Mouse (Mus musculus): ENCODE results near the gene Arl2. TPM values are rescaled to one million over a fixed set of nuclear protein-coding genes. Genes with fewer than 3 reads are reported as not detected.

Gene Arl2
- total RNA-seq, 2 experiments from 2014 or later, result 53.0 to 60.2 TPM

- DNase-seq (ENCODE audit: low spot score in 2 of 2), result no peak
Observed at GRCm38 (mm10) chr19:6126789-6127580, 14.4 kb downstream of the Arl2 start.

DNA sequence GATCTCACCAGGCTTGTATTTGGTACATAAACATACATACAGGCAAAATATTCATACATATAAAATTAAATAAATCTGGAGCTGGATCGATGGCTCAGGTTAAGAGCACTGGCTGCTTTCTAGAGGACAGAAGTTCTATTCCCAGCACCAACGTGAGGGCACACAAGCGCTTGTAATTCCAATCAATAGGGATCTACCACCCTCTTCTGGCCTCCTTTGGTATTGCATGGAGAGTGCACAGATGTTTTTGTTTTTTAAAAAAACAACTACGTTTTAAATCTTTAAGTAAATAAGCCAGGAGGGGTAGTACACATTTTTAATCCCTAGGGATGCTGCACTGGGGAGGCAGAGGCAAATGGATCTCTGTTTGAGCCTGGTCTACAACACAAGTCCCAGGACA, 15.1 kb downstream of the Arl2 start:
- DNase-seq (ENCODE audit: low spot score in 2 of 2), result peak in 1 of 2 experiments; percentile 44

DNA sequence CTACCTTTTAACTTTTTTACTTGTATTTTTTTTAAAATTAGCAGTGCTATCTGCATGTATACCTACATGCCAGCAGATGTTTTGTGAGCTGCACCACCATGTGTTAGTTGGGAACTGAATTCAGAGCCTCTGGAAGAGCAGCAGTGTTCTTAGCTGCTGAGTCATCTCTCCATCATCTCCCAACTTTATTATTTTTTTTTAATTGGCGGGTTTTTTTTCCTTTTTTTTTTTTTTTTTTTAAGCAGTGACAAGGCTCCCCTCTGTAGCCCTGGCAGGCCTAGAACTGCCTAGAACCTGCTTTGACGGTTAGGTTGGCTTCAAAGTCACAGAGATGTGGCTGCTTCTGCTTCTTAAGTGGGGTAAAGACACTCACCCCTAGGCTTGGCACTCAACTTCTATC, 16.4 kb downstream of the Arl2 start:
- no peak for DNase-seq (ENCODE audit: low spot score in 2 of 2)

GRCm38 (mm10) chr19:6123330-6123729, 18.0 kb downstream of the Arl2 start:
- no peak for DNase-seq (ENCODE audit: low spot score in 2 of 2)

GRCm38 (mm10) chr19:6121761-6122160, 19.6 kb downstream of the Arl2 start:
- DNase-seq (ENCODE audit: low spot score in 2 of 2), result no peak

DNA sequence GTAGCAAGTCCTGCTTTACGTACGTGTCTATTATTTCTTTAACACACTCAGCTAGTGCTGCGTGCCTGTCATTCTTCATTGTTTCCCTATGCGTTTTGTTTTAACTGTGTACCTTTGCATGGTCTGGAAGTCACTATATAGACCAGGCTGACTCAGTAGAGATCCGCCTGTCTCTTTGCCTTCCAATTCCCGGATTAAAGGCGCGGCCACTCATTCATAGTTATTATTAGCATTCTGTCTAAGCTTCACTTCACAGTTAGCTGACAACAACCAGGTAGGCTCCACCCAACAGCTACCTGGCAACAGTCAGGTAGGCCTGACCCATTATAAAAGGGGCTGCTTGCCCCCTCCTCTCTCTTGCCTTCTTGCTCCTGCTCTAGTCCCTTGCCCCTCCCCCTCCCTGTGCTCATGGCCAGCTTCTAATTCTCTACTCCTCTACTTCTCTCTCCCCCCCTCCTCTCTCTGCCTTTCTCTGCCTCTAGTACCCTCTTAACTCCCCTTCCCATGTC, 22.6 kb downstream of the Arl2 start:
- no peak for DNase-seq (ENCODE audit: low spot score in 2 of 2)

DNA sequence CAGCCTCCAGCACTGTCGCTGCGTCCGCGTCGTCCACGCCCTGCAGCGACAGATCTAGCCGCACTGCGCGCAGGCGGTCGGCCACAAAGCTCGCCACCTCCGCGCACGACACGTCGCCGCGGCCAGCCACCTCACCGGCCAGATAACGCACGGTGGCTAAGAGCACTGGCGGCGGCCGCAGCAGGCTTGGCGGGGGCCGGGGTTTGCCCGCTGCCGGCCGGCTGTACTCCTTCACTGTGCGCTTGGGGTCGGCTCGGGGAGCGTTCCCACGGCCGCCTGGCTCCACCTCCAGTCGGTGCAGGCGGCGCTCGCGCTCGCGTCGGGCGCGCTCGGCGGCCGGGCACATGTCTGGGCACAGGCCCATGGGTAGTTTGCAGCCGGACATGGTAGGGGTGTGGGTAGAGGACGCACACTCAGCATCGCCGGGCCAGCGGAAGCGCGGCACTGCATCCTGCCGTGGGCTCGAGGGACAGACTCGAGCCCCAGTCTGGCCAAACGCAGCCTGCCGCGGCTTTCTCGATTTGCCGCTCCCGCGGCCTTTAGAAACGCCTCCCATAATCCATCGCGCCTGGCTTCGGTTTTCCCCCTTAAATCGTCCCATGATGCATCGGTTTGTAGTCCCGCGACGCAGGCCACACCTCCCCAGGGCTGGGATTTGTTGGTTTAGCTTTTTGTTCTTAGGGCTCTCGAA, 23.2 kb downstream of the Arl2 start, which contains the start of gene Sac3d1:
Gene Sac3d1, minus strand, starts transcription at position 665 of the 691 bp plus-strand sequence.
- DNase-seq (ENCODE audit: low spot score in 2 of 2), result peak; percentile 83 to 89

- DNase-seq (ENCODE audit: low spot score in 2 of 2), result no peak
Observed at GRCm38 (mm10) chr19:6117346-6117985, 23.9 kb downstream of the Arl2 start.

- DNase-seq (ENCODE audit: low spot score in 2 of 2), result no peak
Observed at GRCm38 (mm10) chr19:6116113-6116850, 25.1 kb downstream of the Arl2 start.

GRCm38 (mm10) chr19:6113116-6113515, 28.2 kb downstream of the Arl2 start:
- DNase-seq (ENCODE audit: low spot score in 2 of 2), result no peak

DNA sequence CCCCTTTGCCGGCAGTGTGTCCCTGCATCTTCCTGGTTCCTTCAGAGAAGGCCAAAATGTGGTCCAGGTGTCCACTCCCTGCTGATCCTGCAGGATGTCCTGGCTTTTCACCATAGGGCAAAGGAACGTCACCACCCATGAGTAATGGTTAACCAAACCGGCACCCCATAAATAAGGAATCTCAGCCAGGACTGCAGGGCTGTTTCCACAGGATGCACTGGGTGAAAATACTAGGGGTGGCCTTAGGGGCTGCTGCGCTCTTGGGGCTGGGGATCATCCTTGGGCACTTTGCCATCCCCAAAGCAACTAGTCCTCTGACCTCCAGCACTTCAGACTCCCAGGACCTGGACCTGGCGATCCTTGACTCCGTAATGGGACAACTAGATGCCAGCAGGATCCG, 35.8 kb downstream of the Arl2 start, which contains the start of gene Naaladl1:
Gene Naaladl1, plus strand, starts transcription at position 197 of the 400 bp plus-strand sequence.
- no peak for DNase-seq (ENCODE audit: low spot score in 2 of 2)

DNA sequence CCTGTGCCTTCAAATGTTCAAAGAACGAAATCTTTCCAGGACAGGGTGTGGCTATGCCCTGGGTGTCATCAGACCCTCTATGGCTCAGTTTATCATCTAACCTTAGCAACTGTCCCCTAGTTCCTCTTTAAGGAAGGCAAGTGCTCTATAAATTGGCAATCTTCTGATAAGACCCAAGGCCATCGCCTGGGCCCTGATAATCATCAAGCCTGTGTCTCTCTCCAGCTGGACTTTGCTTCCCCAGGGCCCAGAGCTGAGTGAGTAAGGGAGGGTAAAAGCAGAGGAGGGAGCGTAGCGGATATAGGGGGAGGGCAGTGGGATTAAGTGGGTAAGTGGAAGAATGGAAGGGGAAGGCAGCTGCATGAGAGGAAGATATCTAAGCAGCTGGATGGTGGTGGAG, 36.9 kb downstream of the Arl2 start:
- DNase-seq (ENCODE audit: low spot score in 2 of 2), result no peak

DNA sequence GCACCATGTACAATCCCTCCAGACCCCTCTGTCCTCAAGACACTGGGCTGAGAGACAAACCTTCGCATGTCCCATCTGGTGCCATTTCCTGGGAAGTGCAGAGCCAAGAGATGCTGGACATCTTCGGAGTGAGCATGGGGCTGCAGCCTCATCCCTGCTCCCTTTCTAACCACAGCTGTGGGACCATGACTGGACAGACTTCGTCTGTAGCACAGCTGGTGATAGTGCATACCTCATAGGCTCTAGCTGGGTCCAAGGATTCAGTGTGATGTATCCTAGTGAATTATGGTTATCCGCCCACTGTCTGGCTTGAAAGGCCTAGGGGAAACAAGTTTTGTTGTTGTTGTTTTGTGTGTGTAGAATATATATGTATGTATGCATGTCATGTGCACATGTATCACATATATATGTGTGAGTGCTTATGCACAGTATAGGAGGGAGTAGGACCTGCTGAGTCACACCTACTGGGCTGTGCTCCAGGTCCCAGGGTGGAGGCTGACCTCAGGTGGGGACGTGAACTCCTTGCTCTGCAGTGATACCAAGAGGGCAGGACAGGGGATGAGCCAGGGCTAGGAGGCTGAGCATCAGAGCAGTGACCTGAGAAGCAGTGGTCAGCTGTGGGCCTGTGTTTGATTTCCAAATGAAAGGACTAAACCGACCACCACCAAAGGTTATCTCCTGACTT, 39.0 kb downstream of the Arl2 start:
- no peak for DNase-seq (ENCODE audit: low spot score in 2 of 2)

GRCm38 (mm10) chr19:6101186-6101585, 40.2 kb downstream of the Arl2 start:
- DNase-seq (ENCODE audit: low spot score in 2 of 2), result no peak

DNA sequence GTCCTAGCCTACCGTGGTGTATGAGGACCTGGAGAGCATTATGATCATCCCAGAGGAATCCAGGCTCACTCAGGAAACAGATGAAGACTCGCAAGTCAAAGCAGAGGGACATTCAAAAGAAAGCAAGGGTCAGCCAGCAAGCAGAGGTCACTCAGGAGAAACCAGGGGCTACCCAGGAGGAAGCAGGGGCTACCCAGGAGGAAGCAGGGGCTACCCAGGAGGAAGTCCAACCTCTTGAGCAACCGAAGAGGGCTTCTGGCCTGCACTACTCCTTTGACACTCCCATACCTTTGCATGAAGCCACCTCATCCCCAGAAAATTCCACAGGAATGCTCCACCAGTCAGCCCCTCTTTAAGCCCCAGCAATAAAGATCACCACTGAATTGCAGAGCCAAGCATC, 43.5 kb downstream of the Arl2 start:
- no peak for DNase-seq (ENCODE audit: low spot score in 2 of 2)

DNA sequence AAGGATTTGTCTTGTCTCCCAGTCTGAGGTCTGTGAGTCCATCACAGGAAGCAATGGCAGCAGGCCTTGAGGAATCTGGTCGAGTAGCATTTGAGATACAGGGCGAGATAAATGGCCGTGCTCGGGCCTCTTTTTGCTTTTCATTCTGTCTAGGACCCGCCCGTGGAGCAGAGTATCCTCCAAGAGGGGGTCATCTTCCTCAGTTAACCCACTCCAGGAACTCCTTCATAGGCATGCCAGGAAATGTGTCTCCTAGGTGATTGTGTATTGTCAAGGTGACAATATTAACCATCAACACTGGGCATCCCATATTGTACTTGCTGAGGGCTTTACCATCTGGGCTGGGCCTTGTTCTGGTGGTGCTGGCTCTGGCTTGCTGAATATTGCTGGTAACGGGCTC, 47.2 kb downstream of the Arl2 start, which contains the start of gene AC131692.1:
Gene AC131692.1, plus strand, starts transcription at position 301 of the 400 bp plus-strand sequence.
- no peak for DNase-seq (ENCODE audit: low spot score in 2 of 2)

GRCm38 (mm10) chr19:6088841-6089240, 52.5 kb downstream of the Arl2 start:
- no peak for DNase-seq (ENCODE audit: low spot score in 2 of 2)

GRCm38 (mm10) chr19:6085417-6085879, 55.9 kb downstream of the Arl2 start:
- DNase-seq (ENCODE audit: low spot score in 2 of 2), result peak; percentile 30 to 45

GRCm38 (mm10) chr19:6084478-6085248, 56.7 kb downstream of the Arl2 start, which contains the start of the genes Zfpl1 and Cdca5:
Zfpl1 (minus strand) TSS chr19:6084956.
Cdca5 (plus strand) TSS chr19:6084983.
- peak; percentile 94 to 95 for DNase-seq (ENCODE audit: low spot score in 2 of 2)

Data from layer of hippocampus, postnatal 10 days (tissue).